Mouse (Mus musculus) splenic B cell, adult 2 months (primary cell): ENCODE results near the gene Mrps9.

Experiments
- DNase-seq: peaks from one replicate; pipeline ENCODE4 v3.0.0-alpha.2; 2011; ENCODE audit warnings: low read depth, low spot score
- H3K27me3 ChIP-seq: 2 replicates; pipeline ENCODE4 v1.6.1; 2012; ENCODE audit warnings: mild to moderate bottlenecking, low read length, moderate library complexity, mixed read lengths; ENCODE audit not compliant: control insufficient read depth, poor library complexity, insufficient read depth, severe bottlenecking
- H3K36me3 ChIP-seq: 2 replicates; pipeline ENCODE4 v1.6.1; 2012; ENCODE audit warnings: mild to moderate bottlenecking, low read length, moderate library complexity, mixed read lengths; ENCODE audit not compliant: control insufficient read depth, poor library complexity, insufficient read depth, severe bottlenecking

Gene Mrps9

DNA sequence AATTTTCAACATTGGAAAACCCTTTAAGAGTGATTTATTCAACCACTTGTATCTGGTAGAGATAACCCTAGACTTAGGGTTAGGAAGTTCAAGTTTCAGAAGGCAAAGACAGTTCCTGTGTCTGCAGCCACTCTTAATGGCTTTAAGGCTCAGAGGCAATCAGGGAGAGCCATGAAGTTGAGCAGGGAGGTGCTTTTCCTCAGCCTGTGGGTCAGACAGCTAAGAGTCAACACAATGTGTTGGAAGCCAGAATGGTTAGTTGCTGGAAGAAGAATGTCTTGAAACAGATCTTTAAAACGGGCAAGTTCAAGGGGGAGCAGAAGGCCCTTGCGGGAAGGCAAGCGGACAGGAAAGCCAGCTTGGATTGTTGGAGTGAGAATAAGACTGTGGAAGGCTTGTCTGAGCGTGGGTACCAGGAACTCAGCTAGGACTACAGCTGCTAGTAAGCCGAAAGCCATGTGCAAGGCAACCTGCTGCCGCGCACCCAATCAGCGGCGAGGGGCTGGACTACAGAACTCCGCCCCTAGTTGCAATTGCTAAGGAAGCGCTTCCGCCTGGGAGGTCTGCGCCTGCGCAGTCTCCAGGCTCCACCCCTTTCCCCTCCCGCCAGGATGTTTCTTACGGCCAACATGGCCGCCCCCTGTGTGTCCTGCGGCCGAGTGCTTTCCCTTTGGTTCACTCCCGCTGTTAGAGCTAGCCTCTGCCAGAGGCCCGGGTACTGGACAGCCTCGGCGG is at the start of gene Mrps9:
TSS of gene Mrps9 (plus strand) at position 571 of the 735 bp plus-strand sequence.
- H3K36me3 ChIP-seq = no peaks in the 10 kb centered on the region

DNA sequence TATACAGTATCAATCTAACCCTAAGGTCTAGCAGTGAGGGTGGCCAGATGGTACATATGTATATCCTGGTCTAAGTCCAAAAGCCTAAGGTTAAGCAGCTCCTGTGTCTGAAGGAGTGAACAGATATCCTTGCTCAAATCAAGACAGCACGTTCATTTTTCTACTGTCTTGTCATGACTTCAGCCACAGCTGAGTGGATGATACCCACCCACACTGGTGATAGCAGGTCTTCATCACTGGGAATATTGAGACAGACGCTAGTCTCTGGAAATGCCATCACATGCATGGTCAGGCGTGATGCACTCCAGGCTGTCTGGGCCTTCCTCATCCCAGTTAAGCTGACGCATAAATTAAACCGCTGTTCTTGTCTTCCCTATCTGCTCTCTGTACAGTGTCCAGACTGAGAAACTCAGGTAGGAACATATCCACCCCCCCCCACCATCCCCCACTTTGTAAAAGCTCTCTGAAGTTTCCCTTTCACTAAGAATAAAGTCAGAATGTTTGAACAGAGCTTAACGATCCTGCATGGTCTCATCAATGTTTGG is 37.7 kb upstream of the Mrps9 start:
- no peaks in the 10 kb centered on the region for H3K36me3 ChIP-seq
- H3K27me3 ChIP-seq = no peaks in the 10 kb centered on the region
- no peak for DNase-seq

More for the DNA sequence above, at the start of gene Mrps9:
- no peaks in the 10 kb centered on the region for H3K27me3 ChIP-seq
- peak; percentile 99 for DNase-seq

DNA sequence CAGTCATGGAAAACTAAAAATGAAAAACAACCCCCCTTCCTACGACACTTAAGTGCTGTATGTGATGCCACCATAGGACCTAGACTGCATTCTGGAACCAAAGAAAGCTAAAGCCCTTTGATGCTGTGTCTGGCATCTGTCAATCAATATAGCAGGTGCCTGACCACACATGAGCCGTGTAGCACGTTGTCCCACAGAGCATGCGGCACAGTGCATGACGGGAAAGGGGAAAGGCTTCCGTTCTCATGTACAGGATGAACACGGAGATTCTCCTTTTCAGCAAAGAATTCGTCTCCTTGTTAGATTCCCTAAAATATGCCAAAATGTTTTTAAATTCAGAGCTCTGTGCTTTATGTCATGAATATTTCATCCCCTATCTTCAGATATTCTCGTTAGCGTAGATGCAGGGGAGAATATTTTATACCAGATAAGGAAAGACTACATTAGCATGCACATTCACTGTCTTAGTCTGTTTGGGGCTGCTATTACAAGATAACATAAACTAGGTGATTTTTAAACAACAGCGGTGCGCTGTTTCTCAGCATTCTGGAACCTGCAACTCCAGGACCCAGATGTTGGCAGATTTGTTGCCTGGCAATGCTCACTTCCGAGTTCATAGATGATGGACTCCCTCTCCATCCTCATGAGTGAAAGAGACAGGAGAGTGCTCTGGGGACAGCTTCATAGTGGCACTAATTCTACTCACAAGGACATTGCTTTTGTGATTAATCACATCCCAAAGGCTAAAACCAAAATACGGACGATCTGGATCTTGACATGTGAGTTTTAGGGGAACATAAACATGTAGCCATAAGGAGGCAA is 36.0 kb upstream of the Mrps9 start:
- H3K27me3 ChIP-seq = no peaks in the 10 kb centered on the region
- DNase-seq = no peak
- H3K36me3 ChIP-seq = no peaks in the 10 kb centered on the region

DNA sequence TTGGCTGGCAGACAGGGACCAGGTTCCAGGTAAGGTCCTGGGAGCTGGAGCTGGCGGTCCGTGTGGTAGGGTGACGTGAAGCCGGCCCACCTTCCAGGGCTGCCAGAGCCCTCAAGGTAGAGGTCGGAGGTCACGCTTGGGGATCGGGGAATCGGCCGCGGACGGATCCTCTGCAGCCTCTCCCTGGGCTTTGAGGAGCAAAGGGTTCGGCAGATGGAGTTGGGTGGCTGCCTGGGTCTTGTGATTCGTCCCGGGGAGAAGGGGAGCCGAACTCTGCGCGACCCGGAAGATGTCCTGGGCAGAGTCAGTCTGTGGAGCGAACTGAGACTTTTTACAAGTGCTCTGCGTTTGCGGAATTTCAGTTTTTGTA is 350 bp downstream of the Mrps9 start:
- DNase-seq = no peak
- H3K36me3 ChIP-seq = no peaks in the 10 kb centered on the region
- no peaks in the 10 kb centered on the region for H3K27me3 ChIP-seq

DNA sequence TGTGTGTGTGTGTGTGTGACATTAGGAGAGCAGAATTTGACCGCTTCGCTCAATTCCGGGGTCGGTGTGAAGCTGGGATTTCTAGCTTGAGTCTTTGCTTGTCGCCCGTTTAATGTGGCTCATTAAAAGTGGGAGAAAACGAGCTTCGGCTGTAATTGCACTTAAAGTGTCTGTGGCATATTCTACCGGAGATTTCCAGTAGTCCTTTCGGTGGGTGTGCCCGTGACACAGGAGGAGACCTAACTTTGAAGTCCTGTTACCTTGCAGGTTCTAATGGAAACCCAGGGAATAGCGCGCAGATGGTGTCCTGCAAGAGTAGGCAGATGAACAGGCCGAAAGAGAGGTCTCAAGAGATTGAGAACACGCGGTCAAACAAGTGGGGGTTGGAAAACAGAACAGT is 777 bp downstream of the Mrps9 start:
- no peaks in the 10 kb centered on the region for H3K27me3 ChIP-seq
- no peak for DNase-seq
- H3K36me3 ChIP-seq = no peaks in the 10 kb centered on the region

DNA sequence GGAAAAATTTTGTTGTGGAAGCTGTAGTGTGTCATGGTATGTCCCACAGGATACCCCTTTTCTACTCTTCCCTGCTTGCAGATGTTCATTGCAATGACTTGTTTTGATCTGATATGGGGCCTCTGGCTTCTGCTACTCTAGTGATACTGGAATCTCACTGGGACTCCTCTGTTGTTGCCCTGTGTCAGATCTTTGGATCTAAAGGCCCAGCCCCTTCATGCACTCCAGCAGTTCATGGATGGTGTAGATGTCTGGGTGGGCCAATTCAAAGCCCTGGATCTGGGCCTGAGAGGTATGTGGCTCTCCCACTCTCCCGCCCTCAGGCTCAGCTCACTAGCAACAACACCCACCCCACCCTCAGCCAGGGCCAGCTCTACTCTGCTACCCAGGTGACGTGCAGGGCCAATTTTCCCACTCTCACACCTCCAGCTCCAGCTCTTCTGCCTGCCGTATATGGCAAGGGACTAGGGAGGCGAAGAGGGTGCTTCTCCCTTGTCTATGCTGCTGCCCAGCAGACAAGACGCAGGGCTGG is 13.8 kb downstream of the Mrps9 start:
- DNase-seq = no peak
- H3K36me3 ChIP-seq = no peaks in the 10 kb centered on the region
- no peaks in the 10 kb centered on the region for H3K27me3 ChIP-seq

DNA sequence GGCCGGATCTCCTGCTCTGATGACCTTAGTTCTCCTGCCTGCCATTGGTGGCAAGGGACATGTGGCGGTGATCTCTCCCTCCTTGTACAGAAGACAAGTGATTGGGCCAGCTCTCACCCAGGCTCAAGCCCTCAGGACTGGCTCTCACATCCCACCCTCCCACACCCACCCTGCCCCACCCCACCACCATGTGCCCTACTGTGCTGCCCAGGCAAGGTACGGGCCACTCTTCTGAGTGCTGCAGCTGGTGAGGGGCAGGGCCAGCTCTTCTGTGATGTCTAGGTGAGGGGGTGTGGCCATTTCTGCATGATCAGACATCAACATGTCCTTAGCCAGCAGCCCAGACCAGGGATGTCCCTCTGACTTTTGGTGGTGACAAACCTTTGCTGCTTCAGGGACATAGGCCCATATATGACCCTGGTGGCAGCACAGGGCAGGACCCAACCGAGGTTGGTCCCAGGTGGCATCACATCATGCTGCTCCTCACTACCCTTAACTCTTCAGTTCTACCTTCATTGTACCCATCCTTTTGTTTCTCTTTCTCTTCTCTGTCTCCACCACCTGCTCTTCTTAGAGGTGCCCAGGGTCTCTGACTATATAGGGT is 14.4 kb downstream of the Mrps9 start:
- Histone ChIP-seq H3K27me3 (no peaks in the 10 kb centered on the region), H3K36me3 (no peaks in the 10 kb centered on the region)
- peak; percentile 5 for DNase-seq

DNA sequence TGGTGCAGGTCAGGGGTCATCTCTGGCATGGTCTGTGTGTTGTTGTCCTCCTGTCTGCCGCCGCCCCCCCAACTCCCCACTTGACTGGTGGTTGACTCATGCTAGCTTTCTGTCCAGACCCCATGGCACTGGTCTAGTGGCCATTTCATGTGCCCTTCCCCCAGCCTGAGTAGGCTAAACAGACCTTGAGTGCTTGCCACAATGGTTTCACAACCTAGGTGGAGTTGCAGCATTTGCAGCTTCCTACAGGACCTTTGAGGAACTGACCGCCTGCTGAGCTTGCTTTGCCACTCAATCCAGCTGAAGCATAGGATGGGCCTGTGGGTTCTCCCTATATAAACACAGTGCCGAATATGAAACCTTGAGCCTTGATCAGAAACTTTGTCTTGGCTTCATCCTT is 15.0 kb downstream of the Mrps9 start:
- Histone ChIP-seq H3K36me3 (no peaks in the 10 kb centered on the region), H3K27me3 (no peaks in the 10 kb centered on the region)
- DNase-seq = no peak

DNA sequence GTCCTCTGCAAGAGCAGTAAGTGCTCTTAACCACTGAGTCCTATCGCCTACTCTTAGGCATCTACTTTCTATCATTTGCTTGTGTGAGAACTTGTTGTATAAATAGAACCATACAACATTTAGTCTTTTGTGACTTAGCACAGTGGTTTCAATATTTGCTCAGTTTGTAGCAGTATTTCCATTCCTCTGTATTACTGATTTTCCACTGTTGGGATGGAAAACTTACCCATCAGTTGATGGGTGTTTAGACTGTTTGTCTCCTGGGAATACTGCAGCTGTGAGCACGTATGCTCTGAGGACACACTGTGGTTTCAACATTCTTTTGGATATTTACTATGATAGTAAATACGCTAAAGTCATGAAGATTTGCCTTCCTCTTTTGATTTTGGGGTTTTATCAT is 16.2 kb downstream of the Mrps9 start:
- Histone ChIP-seq H3K27me3 (no peaks in the 10 kb centered on the region), H3K36me3 (no peaks in the 10 kb centered on the region)
- peak; percentile 2 for DNase-seq

DNA sequence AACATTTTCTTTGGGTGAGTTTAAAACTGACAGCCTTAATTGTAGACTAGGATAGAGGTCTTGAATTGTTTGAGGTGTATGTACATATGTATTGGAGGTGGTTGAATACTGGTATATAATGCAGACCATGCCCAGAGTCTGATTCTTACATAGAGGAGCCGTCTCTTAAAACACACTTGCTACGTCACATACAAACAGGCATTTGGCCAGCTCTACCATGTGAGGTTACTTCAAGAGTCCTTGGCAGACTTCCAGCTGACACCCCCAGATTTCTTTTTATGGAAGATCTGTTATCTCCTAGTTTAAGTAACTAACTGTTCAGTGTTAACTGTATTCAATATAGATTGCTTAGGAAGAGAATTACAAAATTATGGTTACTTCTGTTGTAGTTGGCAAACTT is 23.1 kb downstream of the Mrps9 start:
- Histone ChIP-seq H3K27me3 (no peaks in the 10 kb centered on the region), H3K36me3 (no peaks in the 10 kb centered on the region; the same call in 1 of the 2 replicates)
- DNase-seq = no peak

DNA sequence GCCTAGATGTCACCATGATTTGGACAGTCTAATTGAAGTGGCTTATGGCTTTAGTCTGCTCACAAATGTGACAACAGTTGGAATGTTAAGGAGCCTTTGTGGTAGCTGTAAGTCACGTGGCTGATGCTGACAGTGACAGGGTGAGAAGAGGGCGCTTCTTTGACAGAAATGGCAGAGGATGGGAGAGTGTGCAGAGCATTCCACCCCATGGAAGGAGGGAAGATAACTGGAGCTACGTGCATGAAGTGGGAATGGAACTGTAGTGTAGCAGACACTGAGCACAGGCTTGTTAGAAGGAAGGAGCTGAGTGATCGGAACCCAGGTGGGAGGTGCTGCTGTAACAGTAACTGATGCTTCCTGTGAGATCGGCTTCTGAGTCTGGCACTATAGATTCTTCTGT is 24.2 kb downstream of the Mrps9 start:
- no peaks in the 10 kb centered on the region for H3K27me3 ChIP-seq
- H3K36me3 ChIP-seq = no peaks in the 10 kb centered on the region; the same call in 1 of the 2 replicates
- DNase-seq = no peak

DNA sequence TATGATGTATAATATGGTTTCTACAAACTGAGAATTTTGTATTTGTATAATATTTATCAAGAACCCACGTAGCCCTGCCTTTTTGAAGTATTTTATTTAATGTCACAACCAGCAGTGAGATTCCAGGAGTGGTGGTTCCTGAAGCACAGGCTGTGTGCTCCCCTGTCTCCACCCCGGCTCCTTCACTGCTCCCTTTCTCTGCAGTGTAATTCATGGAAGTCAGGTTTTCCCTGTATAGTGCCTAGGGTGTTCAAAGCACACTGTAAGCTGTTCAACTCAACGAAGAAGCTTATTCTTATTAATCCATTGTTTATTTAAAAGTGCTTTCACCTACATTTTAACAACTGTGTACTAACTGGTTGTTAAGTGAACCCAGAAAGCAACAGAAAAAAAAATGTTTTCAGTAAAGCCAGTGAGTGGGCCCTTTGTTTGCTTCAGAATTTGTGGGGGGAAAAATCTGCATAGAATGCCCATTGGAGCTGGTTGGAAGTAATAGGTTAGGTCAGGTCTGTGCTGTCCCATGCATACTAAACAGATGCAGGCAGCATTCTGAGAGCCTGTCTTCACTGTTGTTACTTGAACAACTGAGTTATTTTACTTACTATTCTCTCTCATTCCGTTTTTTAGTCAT is 25.5 kb downstream of the Mrps9 start:
- H3K27me3 ChIP-seq = no peaks in the 10 kb centered on the region
- no peaks in the 10 kb centered on the region; the same call in 1 of the 2 replicates for H3K36me3 ChIP-seq
- no peak for DNase-seq

DNA sequence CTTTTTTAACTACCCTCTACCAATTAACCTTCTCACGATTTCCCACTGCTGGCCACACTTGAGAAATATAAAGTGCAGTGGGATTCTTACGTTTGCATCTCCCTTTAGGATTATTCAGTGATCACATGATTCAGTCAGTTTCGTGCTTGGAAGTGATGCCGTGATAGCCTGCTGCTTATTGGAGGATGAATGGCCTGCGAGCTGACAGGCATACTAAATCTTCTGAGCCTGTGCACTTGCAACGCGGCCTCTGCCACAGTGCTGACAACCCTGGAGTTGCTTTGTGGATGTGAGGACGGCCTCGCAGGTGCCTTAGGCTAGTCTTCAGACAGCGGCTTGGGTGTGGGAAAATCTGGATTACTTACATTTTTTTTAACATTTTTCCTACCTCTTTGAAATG is 26.2 kb downstream of the Mrps9 start:
- Histone ChIP-seq H3K36me3 (no peaks in the 10 kb centered on the region; the same call in 1 of the 2 replicates), H3K27me3 (no peaks in the 10 kb centered on the region)
- DNase-seq = no peak

DNA sequence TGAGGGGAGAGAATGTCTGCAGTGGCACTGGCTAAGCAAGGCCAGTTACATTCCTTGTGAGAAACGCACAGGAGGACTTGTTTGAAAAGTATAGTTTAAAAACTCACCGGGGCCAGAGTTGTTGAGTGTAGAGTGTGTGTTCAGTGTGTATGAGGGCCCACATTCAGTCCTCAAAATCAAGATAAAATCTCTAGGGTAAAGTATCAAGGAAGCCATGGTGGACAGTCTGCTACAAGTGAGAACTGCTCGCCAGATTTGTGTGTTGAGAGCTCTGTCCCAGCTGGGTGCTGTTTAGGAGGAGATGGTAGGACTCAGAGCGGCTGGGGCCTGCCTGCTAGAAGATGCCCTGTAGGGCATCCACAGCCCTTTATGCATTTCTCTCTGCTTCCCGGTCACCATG is 27.8 kb downstream of the Mrps9 start:
- no peaks in the 10 kb centered on the region for H3K27me3 ChIP-seq
- no peak for DNase-seq
- H3K36me3 ChIP-seq = no peaks in the 10 kb centered on the region
